Mouse (Mus musculus) CH12.LX (cell line): ENCODE data around the gene Mpp4.

Source experiments
- CHD2 ChIP-seq: IDR thresholded peaks from 2 replicates; pipeline ENCODE4 v1.6.1; 2011; ENCODE audit warnings: low read length, improper control_type of control experiment
- CTCF ChIP-seq, 2 experiments: IDR thresholded peaks in 1 of 2; conservative IDR thresholded peaks in 1 of 2; 2 replicates each; pipeline ENCODE4 v1.5.1; 2011 to 2012; ENCODE audit warnings: low read depth in 2 of 2, low read length in 2 of 2, improper control_type of control experiment in 1 of 2, inconsistent platforms in 1 of 2, mild to moderate bottlenecking in 1 of 2, moderate library complexity in 1 of 2
- MEF2A ChIP-seq: IDR thresholded peaks from 2 replicates; pipeline ENCODE4 v1.6.1; 2014; ENCODE audit warnings: low read depth, mild to moderate bottlenecking, inconsistent platforms, low read length, improper control_type of control experiment, borderline replicate concordance
- ZMIZ1 ChIP-seq: IDR thresholded peaks from 2 replicates; pipeline ENCODE4 v1.6.1; 2012; ENCODE audit warnings: low read depth, mild to moderate bottlenecking, inconsistent platforms, low read length, improper control_type of control experiment

DNA sequence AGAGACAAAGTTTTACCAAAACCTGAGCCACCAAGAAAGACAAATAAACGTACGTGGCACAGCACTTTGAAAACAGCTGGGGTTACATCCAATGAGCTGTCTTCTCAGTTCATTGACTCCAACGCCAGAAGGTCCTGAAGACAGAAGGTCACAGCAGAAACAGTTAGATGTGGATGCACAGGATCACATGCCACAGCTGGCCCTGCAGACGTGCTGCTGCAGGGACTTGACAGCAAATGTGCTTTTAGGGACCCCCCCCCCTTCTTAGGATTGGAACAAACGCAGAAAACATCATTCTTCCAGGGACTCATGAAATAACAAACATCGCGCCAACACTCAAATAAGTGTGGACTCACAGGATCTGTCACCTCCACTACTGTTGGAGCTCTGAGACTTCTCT lies 34.3 kb downstream of the Mpp4 start:
- TF ChIP-seq MEF2A (no peak), CHD2 (no peak), ZMIZ1 (no peak), CTCF (conservative IDR thresholded peaks at IDR 0.05 in 1 of 2, IDR thresholded peaks at IDR 0.05 in 1 of 2; ENCODE audit: low read depth in 2 of 2, low read length in 2 of 2) (no peak)
